Mouse (Mus musculus): ENCODE data around the gene Gpd1. TPM values are rescaled to one million over a fixed set of nuclear protein-coding genes. Genes with fewer than 3 reads are reported as not detected.

Gpd1 gene
- polyA plus RNA-seq, 1 experiment from 2014 or later: 150 TPM

DNA sequence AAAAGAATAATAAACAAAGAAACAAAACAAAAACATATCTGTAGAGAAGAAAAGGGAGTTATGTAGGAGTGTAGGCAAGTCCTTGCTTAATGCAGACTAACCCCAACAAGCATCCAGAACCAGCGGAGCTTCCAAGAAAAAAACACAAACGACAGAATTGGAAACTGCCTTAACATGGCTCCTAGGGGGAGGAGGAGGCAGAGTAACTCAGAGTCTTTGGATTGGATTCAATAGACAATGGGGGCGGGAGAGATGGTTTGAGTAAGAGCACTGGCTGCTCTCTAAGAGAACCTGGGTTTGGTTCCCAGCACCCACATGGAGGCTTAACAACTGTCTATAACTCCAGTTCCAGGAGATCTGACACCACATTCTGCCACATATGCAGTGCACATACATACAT lies 14.4 kb downstream of the Gpd1 start:
- H3K36me3 ChIP-seq (replicated peaks; ENCODE audit: insufficient read depth, low read length): peaks cover 21% of the 10 kb centered on the region
- 91% methylated on average over 3 of the region's 3 CpGs for WGBS (ENCODE audit: insufficient replicate concordance)
- no peak for DNase-seq
- H3K27me3 ChIP-seq (ENCODE audit: insufficient read depth, low read length): no peaks in the 10 kb centered on the region
- H3K4me2 ChIP-seq (ENCODE audit: low read depth, low read length): no peak overlapping the region
- H3K9me3 ChIP-seq (ENCODE audit: low read length): 0 out of 2 replicates have a peak, but pooled peaks cover 3% of the 10 kb centered on the region
- H3K4me1 ChIP-seq (ENCODE audit: insufficient read depth): no peaks in the 10 kb centered on the region
- ATAC-seq: no peak
- no peak overlapping the region for H3K27ac ChIP-seq (ENCODE audit: low read depth)
- TF ChIP-seq EP300 (IDR thresholded peaks at IDR 0.05; ENCODE audit: low read depth): no peak
- no peak overlapping the region for H3K9ac ChIP-seq (replicated peaks)
- no peak overlapping the region for H3K4me3 ChIP-seq (ENCODE audit: low read depth, low read length)

GRCm38 (mm10) chr15:99733186-99733585 lies 15.9 kb downstream of the Gpd1 start:
- Histone ChIP-seq H3K27me3 (ENCODE audit: insufficient read depth, low read length) (no peaks in the 10 kb centered on the region), H3K4me3 (ENCODE audit: low read depth, low read length) (no peak overlapping the region), H3K9ac (replicated peaks) (no peak overlapping the region), H3K4me2 (ENCODE audit: low read depth, low read length) (no peak overlapping the region), H3K36me3 (replicated peaks; ENCODE audit: insufficient read depth, low read length) (peaks cover 19% of the 10 kb centered on the region), H3K4me1 (ENCODE audit: insufficient read depth) (no peaks in the 10 kb centered on the region), H3K27ac (ENCODE audit: low read depth) (no peak overlapping the region), H3K9me3 (ENCODE audit: low read length) (0 out of 2 replicates have a peak, but pooled peaks cover 3% of the 10 kb centered on the region)
- TF ChIP-seq CTCF (IDR thresholded peaks at IDR 0.05; ENCODE audit: low read depth) (no peak), EP300 (IDR thresholded peaks at IDR 0.05; ENCODE audit: low read depth) (no peak)
- ATAC-seq (no peak), DNase-seq (no peak)
- WGBS (ENCODE audit: insufficient replicate concordance): 90% methylated on average over 5 of the region's 5 CpGs

- Histone ChIP-seq H3K4me2 (ENCODE audit: low read depth, low read length) (no peak overlapping the region), H3K9me3 (ENCODE audit: low read length) (no peaks in the 10 kb centered on the region), H3K9ac (replicated peaks) (no peak overlapping the region), H3K27ac (ENCODE audit: low read depth) (no peak overlapping the region), H3K27me3 (ENCODE audit: insufficient read depth, low read length) (no peaks in the 10 kb centered on the region), H3K36me3 (replicated peaks; ENCODE audit: insufficient read depth, low read length) (peaks cover 11% of the 10 kb centered on the region; the same call in 1 of the 2 replicates), H3K4me1 (ENCODE audit: insufficient read depth) (no peaks in the 10 kb centered on the region), H3K4me3 (ENCODE audit: low read depth, low read length) (no peak overlapping the region)
- no peak for DNase-seq
- TF ChIP-seq EP300 (IDR thresholded peaks at IDR 0.05; ENCODE audit: low read depth) (no peak), CTCF (IDR thresholded peaks at IDR 0.05; ENCODE audit: low read depth) (no peak)
- WGBS (ENCODE audit: insufficient replicate concordance): 89% methylated on average over 2 of the region's 2 CpGs
- no peak for ATAC-seq
Measured at GRCm38 (mm10) chr15:99735631-99736030, 18.3 kb downstream of the Gpd1 start.

GRCm38 (mm10) chr15:99736675-99737074 lies 19.4 kb downstream of the Gpd1 start:
- 88% methylated on average over 11 of the region's 11 CpGs for WGBS (ENCODE audit: insufficient replicate concordance)
- H3K27ac ChIP-seq (ENCODE audit: low read depth): no peak overlapping the region
- no peak for DNase-seq
- H3K4me2 ChIP-seq (ENCODE audit: low read depth, low read length): no peak overlapping the region
- H3K4me3 ChIP-seq (ENCODE audit: low read depth, low read length): no peak overlapping the region
- no peaks in the 10 kb centered on the region for H3K27me3 ChIP-seq (ENCODE audit: insufficient read depth, low read length)
- H3K9me3 ChIP-seq (ENCODE audit: low read length): no peaks in the 10 kb centered on the region
- H3K36me3 ChIP-seq (replicated peaks; ENCODE audit: insufficient read depth, low read length): peaks cover 11% of the 10 kb centered on the region; the same call in 1 of the 2 replicates
- H3K9ac ChIP-seq (replicated peaks): no peak overlapping the region
- H3K4me1 ChIP-seq (ENCODE audit: insufficient read depth): no peaks in the 10 kb centered on the region
- no peak for ATAC-seq
- TF ChIP-seq CTCF (IDR thresholded peaks at IDR 0.05; ENCODE audit: low read depth): no peak
- TF ChIP-seq EP300 (IDR thresholded peaks at IDR 0.05; ENCODE audit: low read depth): no peak

- ATAC-seq: no peak
- TF ChIP-seq EP300 (IDR thresholded peaks at IDR 0.05; ENCODE audit: low read depth): no peak
- no peak for TF ChIP-seq CTCF (IDR thresholded peaks at IDR 0.05; ENCODE audit: low read depth)
- H3K36me3 ChIP-seq (replicated peaks; ENCODE audit: insufficient read depth, low read length): peaks cover 11% of the 10 kb centered on the region; the same call in 1 of the 2 replicates
Measured at GRCm38 (mm10) chr15:99740229-99740628, 22.9 kb downstream of the Gpd1 start.

DNA sequence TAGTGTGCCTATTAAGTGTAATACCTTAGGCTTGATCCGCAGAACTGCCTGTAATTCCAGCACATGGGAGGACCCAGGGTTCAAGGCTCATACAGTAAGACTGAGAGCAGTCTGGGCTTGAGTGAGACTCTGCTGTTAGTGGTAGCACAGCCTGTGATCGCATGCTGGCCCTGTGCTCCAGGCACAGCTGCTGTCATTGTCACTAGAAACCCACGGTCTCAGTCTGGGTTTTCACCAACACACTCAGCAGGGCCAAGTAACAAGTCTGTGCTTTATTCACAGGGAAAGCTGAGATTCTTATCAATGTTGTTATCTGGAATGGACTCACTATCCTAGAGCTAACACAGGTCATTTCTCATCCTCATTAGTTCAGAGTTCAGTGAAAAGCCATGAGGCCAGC lies 36.9 kb downstream of the Gpd1 start:
- Histone ChIP-seq H3K9me3 (ENCODE audit: low read length) (no peaks in the 10 kb centered on the region), H3K36me3 (replicated peaks; ENCODE audit: insufficient read depth, low read length) (no peaks in the 10 kb centered on the region), H3K4me2 (ENCODE audit: low read depth, low read length) (no peak overlapping the region), H3K27me3 (ENCODE audit: insufficient read depth, low read length) (no peaks in the 10 kb centered on the region), H3K4me3 (ENCODE audit: low read depth, low read length) (no peak overlapping the region), H3K4me1 (ENCODE audit: insufficient read depth) (no peaks in the 10 kb centered on the region), H3K9ac (replicated peaks) (no peak overlapping the region), H3K27ac (ENCODE audit: low read depth) (no peak overlapping the region)
- ATAC-seq (no peak), DNase-seq (no peak)
- TF ChIP-seq CTCF (IDR thresholded peaks at IDR 0.05; ENCODE audit: low read depth): no peak
- no peak for TF ChIP-seq EP300 (IDR thresholded peaks at IDR 0.05; ENCODE audit: low read depth)
- 74% methylated on average over 3 of the region's 3 CpGs for WGBS (ENCODE audit: insufficient replicate concordance)

More at GRCm38 (mm10) chr15:99740229-99740628, 22.9 kb downstream of the Gpd1 start:
- H3K27ac ChIP-seq (ENCODE audit: low read depth): no peak overlapping the region
- H3K27me3 ChIP-seq (ENCODE audit: insufficient read depth, low read length): no peaks in the 10 kb centered on the region
- WGBS (ENCODE audit: insufficient replicate concordance): 80% methylated on average over 4 of the region's 4 CpGs
- H3K4me1 ChIP-seq (ENCODE audit: insufficient read depth): no peaks in the 10 kb centered on the region
- no peak overlapping the region for H3K9ac ChIP-seq (replicated peaks)
- no peak for DNase-seq
- no peak overlapping the region for H3K4me3 ChIP-seq (ENCODE audit: low read depth, low read length)
- H3K9me3 ChIP-seq (ENCODE audit: low read length): no peaks in the 10 kb centered on the region
- H3K4me2 ChIP-seq (ENCODE audit: low read depth, low read length): no peak overlapping the region

GRCm38 (mm10) chr15:99767467-99767866 lies 50.2 kb downstream of the Gpd1 start:
- WGBS (ENCODE audit: insufficient replicate concordance): 64% methylated on average over 4 of the region's 4 CpGs
- Histone ChIP-seq H3K27me3 (ENCODE audit: insufficient read depth, low read length) (no peaks in the 10 kb centered on the region), H3K27ac (ENCODE audit: low read depth) (no peak overlapping the region), H3K9me3 (ENCODE audit: low read length) (no peaks in the 10 kb centered on the region), H3K4me2 (ENCODE audit: low read depth, low read length) (no peak overlapping the region), H3K4me3 (ENCODE audit: low read depth, low read length) (no peak overlapping the region), H3K36me3 (replicated peaks; ENCODE audit: insufficient read depth, low read length) (no peaks in the 10 kb centered on the region), H3K4me1 (ENCODE audit: insufficient read depth) (peaks cover 7% of the 10 kb centered on the region), H3K9ac (replicated peaks) (no peak overlapping the region)
- DNase-seq: no peak
- TF ChIP-seq CTCF (IDR thresholded peaks at IDR 0.05; ENCODE audit: low read depth): no peak
- no peak for TF ChIP-seq EP300 (IDR thresholded peaks at IDR 0.05; ENCODE audit: low read depth)
- no peak for ATAC-seq

All from liver, postnatal 0 days (tissue).